Mouse (Mus musculus): ENCODE results near the gene Hoxb4. TPM values are rescaled to one million over a fixed set of nuclear protein-coding genes. Genes with fewer than 3 reads are reported as not detected.

Gene Hoxb4
- polyA plus RNA-seq, 1 experiment from 2014 or later, result 0.11 TPM

- Histone ChIP-seq H3K4me2 (replicated peaks) (no peak overlapping the region), H3K27me3 (peaks cover 99% of the 10 kb centered on the region), H3K9ac (no peak overlapping the region), H3K9me3 (replicated peaks) (no peaks in the 10 kb centered on the region), H3K36me3 (no peaks in the 10 kb centered on the region), H3K4me3 (replicated peaks) (no peak overlapping the region), H3K27ac (replicated peaks) (no peak overlapping the region), H3K4me1 (peaks cover 6% of the 10 kb centered on the region)
- WGBS, result 1% methylated on average over 8 of the region's 8 CpGs
- no peak for ATAC-seq (ENCODE audit: insufficient number of reproducible peaks, low FRiP score, low TSS enrichment, low read depth)
Observed at GRCm38 (mm10) chr11:96332105-96332504, 14.0 kb downstream of the Hoxb4 start.

DNA sequence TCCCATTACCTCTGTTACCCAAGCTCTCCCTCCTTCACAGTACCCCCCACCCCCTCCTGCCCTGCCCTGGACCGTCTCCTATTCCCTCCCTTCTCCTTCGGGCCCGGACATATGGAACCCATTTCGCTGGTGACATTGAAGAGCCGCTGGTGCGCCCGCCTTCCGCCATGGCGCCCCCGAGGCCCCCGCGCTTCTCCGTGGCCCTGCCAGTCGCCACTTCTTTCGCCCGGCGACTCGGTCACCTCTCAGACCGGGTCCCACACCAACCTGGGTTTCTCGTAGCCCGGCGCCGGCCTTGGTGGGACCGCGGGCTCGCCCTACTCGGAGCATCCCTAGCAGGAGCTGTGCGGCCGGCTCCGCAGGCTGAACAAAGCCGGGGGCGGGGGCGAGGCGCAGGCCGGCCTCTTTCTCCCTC is 14.6 kb downstream of the Hoxb4 start:
- H3K36me3 ChIP-seq, result no peaks in the 10 kb centered on the region
- peaks cover 99% of the 10 kb centered on the region for H3K27me3 ChIP-seq
- H3K4me3 ChIP-seq (replicated peaks), result peak overlapping the region; percentile 12
- no peaks in the 10 kb centered on the region for H3K9me3 ChIP-seq (replicated peaks)
- no peak for ATAC-seq (ENCODE audit: insufficient number of reproducible peaks, low FRiP score, low TSS enrichment, low read depth)
- H3K4me1 ChIP-seq, result peaks cover 6% of the 10 kb centered on the region
- no peak overlapping the region for H3K27ac ChIP-seq (replicated peaks)
- H3K9ac ChIP-seq, result no peak overlapping the region
- peak overlapping the region; percentile 43 for H3K4me2 ChIP-seq (replicated peaks)
- WGBS, result 1% methylated on average over 35 of the region's 35 CpGs

- no peak for ATAC-seq (ENCODE audit: insufficient number of reproducible peaks, low FRiP score, low TSS enrichment, low read depth)
- H3K36me3 ChIP-seq, result no peaks in the 10 kb centered on the region
- peaks cover 6% of the 10 kb centered on the region for H3K4me1 ChIP-seq
- WGBS, result 6% methylated on average over 17 of the region's 17 CpGs
- no peak overlapping the region for H3K9ac ChIP-seq
- H3K4me2 ChIP-seq (replicated peaks), result no peak overlapping the region
- H3K9me3 ChIP-seq (replicated peaks), result no peaks in the 10 kb centered on the region
- H3K27ac ChIP-seq (replicated peaks), result no peak overlapping the region
- H3K4me3 ChIP-seq (replicated peaks), result no peak overlapping the region
- peaks cover 99% of the 10 kb centered on the region for H3K27me3 ChIP-seq
Observed at GRCm38 (mm10) chr11:96333241-96334001, 15.4 kb downstream of the Hoxb4 start.

GRCm38 (mm10) chr11:96334002-96334364 is 15.9 kb downstream of the Hoxb4 start:
- no peak for ATAC-seq (ENCODE audit: insufficient number of reproducible peaks, low FRiP score, low TSS enrichment, low read depth)
- H3K4me2 ChIP-seq (replicated peaks), result no peak overlapping the region

GRCm38 (mm10) chr11:96334998-96335397 is 16.9 kb downstream of the Hoxb4 start:
- ATAC-seq (ENCODE audit: insufficient number of reproducible peaks, low FRiP score, low TSS enrichment, low read depth), result no peak
- WGBS, result 32% methylated on average over 3 of the region's 3 CpGs
- H3K27ac ChIP-seq (replicated peaks), result no peak overlapping the region
- H3K36me3 ChIP-seq, result no peaks in the 10 kb centered on the region
- H3K4me3 ChIP-seq (replicated peaks), result no peak overlapping the region
- no peak overlapping the region for H3K4me2 ChIP-seq (replicated peaks)
- no peak overlapping the region for H3K9ac ChIP-seq
- H3K4me1 ChIP-seq, result peaks cover 6% of the 10 kb centered on the region
- H3K9me3 ChIP-seq (replicated peaks), result no peaks in the 10 kb centered on the region
- H3K27me3 ChIP-seq, result peaks cover 99% of the 10 kb centered on the region

More at GRCm38 (mm10) chr11:96334002-96334364, 15.9 kb downstream of the Hoxb4 start:
- H3K4me1 ChIP-seq, result peaks cover 6% of the 10 kb centered on the region
- no peak overlapping the region for H3K9ac ChIP-seq
- H3K36me3 ChIP-seq, result no peaks in the 10 kb centered on the region
- WGBS, result 8% methylated on average over 2 of the region's 2 CpGs
- H3K9me3 ChIP-seq (replicated peaks), result no peaks in the 10 kb centered on the region
- H3K27ac ChIP-seq (replicated peaks), result no peak overlapping the region
- no peak overlapping the region for H3K4me3 ChIP-seq (replicated peaks)
- H3K27me3 ChIP-seq, result peaks cover 99% of the 10 kb centered on the region

DNA sequence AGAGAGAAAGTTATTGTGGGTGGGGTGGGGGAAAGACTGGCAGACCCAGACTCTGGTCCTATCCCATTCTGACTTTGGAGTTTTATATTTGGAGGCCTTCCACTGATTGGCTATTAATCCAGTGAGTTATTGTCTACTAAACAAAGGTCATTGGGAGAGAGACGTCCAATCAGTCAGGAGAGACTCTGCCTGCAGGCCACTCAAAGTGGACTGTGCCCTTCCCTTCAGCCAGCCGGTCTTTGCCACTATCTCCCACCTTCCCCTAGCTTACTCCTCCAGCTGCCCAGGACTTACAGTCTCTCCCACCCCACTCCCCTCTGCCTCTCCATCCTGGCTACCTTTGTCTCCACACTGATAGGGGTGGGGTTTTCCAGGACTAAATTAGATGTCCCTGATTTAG is 18.5 kb downstream of the Hoxb4 start:
- H3K9ac ChIP-seq, result no peak overlapping the region
- no peaks in the 10 kb centered on the region for H3K9me3 ChIP-seq (replicated peaks)
- peaks cover 12% of the 10 kb centered on the region for H3K4me1 ChIP-seq
- 8% methylated on average over 2 of the region's 2 CpGs for WGBS
- H3K4me3 ChIP-seq (replicated peaks), result no peak overlapping the region
- peaks cover 99% of the 10 kb centered on the region for H3K27me3 ChIP-seq
- H3K4me2 ChIP-seq (replicated peaks), result no peak overlapping the region
- no peak overlapping the region for H3K27ac ChIP-seq (replicated peaks)
- ATAC-seq (ENCODE audit: insufficient number of reproducible peaks, low FRiP score, low TSS enrichment, low read depth), result no peak
- H3K36me3 ChIP-seq, result no peaks in the 10 kb centered on the region

GRCm38 (mm10) chr11:96337026-96337425 is 19.0 kb downstream of the Hoxb4 start:
- Histone ChIP-seq H3K4me1 (peaks cover 16% of the 10 kb centered on the region), H3K9ac (no peak overlapping the region), H3K4me3 (replicated peaks) (no peak overlapping the region), H3K27ac (replicated peaks) (no peak overlapping the region), H3K36me3 (no peaks in the 10 kb centered on the region), H3K4me2 (replicated peaks) (no peak overlapping the region), H3K9me3 (replicated peaks) (no peaks in the 10 kb centered on the region), H3K27me3 (peaks cover 99% of the 10 kb centered on the region)
- 9% methylated on average over 6 of the region's 6 CpGs for WGBS
- no peak for ATAC-seq (ENCODE audit: insufficient number of reproducible peaks, low FRiP score, low TSS enrichment, low read depth)

GRCm38 (mm10) chr11:96338957-96339855 is 21.1 kb downstream of the Hoxb4 start:
- Histone ChIP-seq H3K4me3 (replicated peaks) (no peak overlapping the region), H3K4me1 (peaks cover 10% of the 10 kb centered on the region; the same call in 1 of the 2 replicates), H3K27me3 (peaks cover 99% of the 10 kb centered on the region), H3K4me2 (replicated peaks) (no peak overlapping the region), H3K9ac (no peak overlapping the region), H3K27ac (replicated peaks) (no peak overlapping the region), H3K9me3 (replicated peaks) (no peaks in the 10 kb centered on the region), H3K36me3 (no peaks in the 10 kb centered on the region)
- ATAC-seq (ENCODE audit: insufficient number of reproducible peaks, low FRiP score, low TSS enrichment, low read depth), result no peak
- WGBS, result 10% methylated on average over 7 of the region's 7 CpGs

- Histone ChIP-seq H3K4me2 (replicated peaks) (no peak overlapping the region), H3K36me3 (no peaks in the 10 kb centered on the region), H3K9me3 (replicated peaks) (no peaks in the 10 kb centered on the region), H3K27ac (replicated peaks) (no peak overlapping the region), H3K9ac (no peak overlapping the region), H3K4me3 (replicated peaks) (peak overlapping the region; percentile 11; the same call in 1 of the 2 replicates), H3K27me3 (peaks cover 99% of the 10 kb centered on the region), H3K4me1 (peaks cover 17% of the 10 kb centered on the region)
- ATAC-seq (ENCODE audit: insufficient number of reproducible peaks, low FRiP score, low TSS enrichment, low read depth), result no peak
- WGBS, result under 1% methylated on average over 36 of the region's 36 CpGs
Observed at GRCm38 (mm10) chr11:96340698-96341365, 22.8 kb downstream of the Hoxb4 start.

- no peak for ATAC-seq (ENCODE audit: insufficient number of reproducible peaks, low FRiP score, low TSS enrichment, low read depth)
- Histone ChIP-seq H3K9me3 (replicated peaks) (no peaks in the 10 kb centered on the region), H3K4me1 (peaks cover 17% of the 10 kb centered on the region), H3K9ac (no peak overlapping the region), H3K27me3 (peaks cover 99% of the 10 kb centered on the region), H3K36me3 (no peaks in the 10 kb centered on the region), H3K27ac (replicated peaks) (no peak overlapping the region), H3K4me2 (replicated peaks) (peak overlapping the region; percentile 1; the same call in 1 of the 2 replicates), H3K4me3 (replicated peaks) (0 out of 2 replicates have a peak overlapping the region, but pooled peaks have one; percentile 2)
- WGBS, result 1% methylated on average over 40 of the region's 40 CpGs
Observed at GRCm38 (mm10) chr11:96341701-96342575, 23.9 kb downstream of the Hoxb4 start.

Data from embryonic facial prominence, embryonic 15.5 days (tissue).